Mouse (Mus musculus) right cerebral cortex, postnatal 4 days (tissue): Measurements from ENCODE around the gene Rcc1l.
A peak's percentile ranks its signal among the peaks of the same experiment; 100 is the strongest.

Experiments used
- DNase-seq: peaks from one replicate; pipeline ENCODE4 v3.0.0-alpha.2; 2022

Gene Rcc1l

GRCm38 (mm10) chr5:134169231-134169630 lies 7.3 kb downstream of the Rcc1l start:
- DNase-seq = no peak

- DNase-seq = no peak
Measured at GRCm38 (mm10) chr5:134168033-134168432, 8.5 kb downstream of the Rcc1l start.

DNA sequence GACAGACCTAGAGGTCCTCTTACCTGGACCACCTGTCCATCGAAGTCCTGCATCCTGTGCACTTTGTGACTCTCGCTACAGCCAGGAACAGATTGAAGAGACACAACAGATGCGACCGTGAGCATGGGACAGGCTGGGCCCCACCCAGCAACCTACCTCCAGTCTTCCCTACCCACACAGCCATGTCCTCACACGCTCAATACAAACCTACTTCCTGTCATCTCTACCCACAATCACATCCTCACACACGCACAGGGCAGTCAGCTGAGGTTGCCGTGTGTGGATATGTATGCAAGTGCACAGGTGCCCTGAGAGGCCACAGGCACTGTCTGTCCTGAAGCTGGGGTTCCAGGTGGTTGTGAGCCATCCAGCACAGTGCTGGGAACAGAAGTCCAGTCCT lies 9.9 kb downstream of the Rcc1l start:
- DNase-seq = no peak

DNA sequence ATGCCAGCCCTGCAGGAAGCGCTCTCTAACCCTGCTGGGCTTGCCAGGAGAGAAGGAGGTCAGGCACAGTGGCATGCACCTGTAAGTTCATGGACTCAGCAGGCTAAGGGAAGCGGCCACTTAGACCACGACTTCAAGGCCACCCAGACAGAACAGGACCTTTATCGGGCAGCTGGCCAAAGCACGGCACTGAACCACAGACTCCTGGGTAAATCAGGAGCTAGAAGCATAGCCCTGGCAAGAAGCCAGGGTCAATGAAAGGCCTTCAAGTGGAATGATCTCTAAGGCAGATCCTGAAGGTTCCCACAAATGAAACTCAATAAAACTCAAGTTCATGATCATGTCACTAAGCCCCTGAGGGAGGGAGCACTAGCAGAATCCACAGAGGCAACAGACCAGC lies 11.9 kb downstream of the Rcc1l start:
- DNase-seq = peak; percentile 35

- DNase-seq = no peak
Measured at GRCm38 (mm10) chr5:134155916-134156466, 20.6 kb downstream of the Rcc1l start.

- no peak for DNase-seq
Measured at GRCm38 (mm10) chr5:134151895-134152294, 24.7 kb downstream of the Rcc1l start.

DNA sequence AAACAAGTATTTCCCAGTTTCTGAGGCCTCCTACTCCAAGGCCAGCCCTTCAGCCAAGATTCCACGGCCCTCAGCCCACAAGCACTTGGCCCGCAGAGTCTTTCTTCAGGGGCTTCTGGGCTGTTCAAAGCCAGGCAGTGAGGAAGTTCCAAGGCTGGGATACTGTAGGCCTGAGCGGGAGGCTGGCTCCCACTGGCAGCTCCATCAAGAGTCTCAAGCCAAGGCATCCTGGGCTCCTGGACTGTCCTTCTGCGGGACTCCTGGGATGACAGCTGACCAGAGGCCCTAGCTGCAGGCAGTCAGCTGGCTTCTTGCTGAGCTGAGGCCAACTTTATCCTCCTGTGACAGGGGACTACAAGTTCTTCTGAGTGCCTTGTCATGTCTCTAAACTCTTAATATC lies 28.4 kb downstream of the Rcc1l start:
- no peak for DNase-seq

- no peak for DNase-seq
Measured at GRCm38 (mm10) chr5:134147194-134147753, 29.3 kb downstream of the Rcc1l start.

DNA sequence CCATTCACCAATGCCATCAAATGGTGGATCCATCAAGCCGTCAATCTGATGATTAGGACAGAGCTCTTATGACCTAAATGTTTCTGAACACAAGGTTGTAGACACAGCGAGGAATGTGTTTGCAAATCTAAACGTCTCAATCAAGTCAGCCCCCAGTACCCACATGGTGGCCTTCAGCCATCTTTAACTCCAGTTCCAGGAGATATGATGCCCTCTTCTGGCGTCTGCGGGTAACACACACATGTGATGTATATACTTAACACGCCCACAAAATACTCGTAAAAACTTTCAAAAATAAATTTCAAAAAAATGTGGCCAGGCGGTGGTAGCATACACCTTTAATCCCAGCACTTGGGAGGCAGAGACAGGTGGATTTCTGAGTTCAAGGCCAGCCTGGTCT lies 31.6 kb downstream of the Rcc1l start:
- no peak for DNase-seq

DNA sequence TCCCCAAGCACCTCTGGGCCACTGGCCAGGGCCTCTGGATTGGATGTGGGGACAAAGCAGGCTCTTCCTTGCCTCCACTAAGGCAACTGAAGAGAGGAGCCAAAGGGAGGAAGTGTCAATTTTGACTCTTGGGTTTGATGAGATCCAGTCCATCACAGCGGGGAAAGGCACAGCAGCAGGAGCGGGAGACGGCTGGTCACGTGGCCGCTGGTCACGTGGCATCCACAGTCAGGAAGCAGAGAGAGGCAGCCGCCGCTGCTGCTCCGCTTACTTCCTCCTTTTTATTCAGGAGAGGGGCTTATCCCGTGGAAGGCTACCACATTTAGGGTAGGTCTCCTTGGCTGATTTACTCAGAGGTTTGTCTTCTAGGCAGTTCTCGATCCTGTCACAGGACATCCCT lies 34.2 kb downstream of the Rcc1l start:
- DNase-seq = no peak

- no peak for DNase-seq
Measured at GRCm38 (mm10) chr5:134141236-134141635, 35.3 kb downstream of the Rcc1l start.

GRCm38 (mm10) chr5:134139429-134139828 lies 37.1 kb downstream of the Rcc1l start:
- DNase-seq = no peak

GRCm38 (mm10) chr5:134137933-134138332 lies 38.6 kb downstream of the Rcc1l start:
- DNase-seq = no peak

GRCm38 (mm10) chr5:134136022-134136421 lies 40.6 kb downstream of the Rcc1l start:
- no peak for DNase-seq

DNA sequence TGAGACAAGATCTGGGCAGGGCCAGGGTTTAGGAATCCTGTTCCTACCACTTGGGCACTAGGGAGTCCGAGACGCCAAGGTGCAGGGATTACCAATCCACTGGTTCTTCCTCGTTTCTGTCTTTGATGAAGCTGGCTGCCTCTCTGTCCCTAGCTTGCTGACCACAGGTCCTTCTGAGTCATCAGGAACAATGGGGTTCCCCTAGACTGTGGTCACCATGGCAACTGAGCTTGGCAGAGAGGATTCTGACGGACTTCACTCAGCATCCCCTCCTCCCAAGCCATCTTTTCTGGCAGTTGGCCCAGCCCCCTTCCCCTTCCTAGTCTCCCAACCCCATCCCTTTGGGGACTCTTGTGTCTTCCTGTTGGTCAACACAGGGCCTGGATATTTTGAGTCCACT lies 45.0 kb downstream of the Rcc1l start:
- peak; percentile 23 for DNase-seq

GRCm38 (mm10) chr5:134126232-134126631 lies 50.3 kb downstream of the Rcc1l start:
- no peak for DNase-seq

DNA sequence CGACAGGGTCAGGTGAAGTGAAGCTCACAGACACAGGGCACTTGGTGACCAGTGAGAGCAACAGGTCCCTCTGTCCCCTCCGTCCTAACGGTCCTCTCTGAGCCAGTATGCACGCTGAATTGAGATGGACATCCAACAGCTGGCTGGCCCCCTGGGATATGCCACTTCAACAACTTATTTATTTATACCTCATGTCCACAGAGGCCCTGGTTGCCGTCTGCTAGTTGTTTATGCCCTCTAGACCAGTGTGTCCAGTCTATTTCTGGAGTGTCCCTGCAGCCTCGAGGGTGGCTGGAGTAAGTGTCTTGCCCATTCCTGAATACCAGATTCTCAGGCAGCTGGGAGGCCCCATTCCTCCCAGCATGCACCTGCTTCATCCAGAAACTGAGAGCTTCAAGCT lies 52.7 kb downstream of the Rcc1l start:
- DNase-seq = no peak

DNA sequence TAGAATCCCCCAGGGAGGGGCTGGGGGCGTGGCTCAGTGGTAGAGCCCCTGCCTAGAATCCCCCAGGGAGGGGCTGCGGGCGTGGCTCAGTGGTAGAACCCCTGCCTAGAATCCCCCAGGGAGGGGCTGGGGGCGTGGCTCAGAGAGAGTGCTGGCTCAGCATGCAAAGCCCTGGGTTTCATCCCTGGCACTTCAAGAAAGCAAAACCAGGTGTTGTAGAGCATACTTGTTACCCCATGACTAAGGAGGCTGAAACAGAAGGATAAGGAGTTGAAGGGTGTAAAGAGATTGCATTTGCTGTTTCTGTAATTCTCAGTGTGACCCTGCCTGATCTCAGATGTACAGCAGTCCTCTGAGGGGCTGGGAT lies 54.7 kb downstream of the Rcc1l start:
- no peak for DNase-seq

GRCm38 (mm10) chr5:134121138-134121892 lies 55.3 kb downstream of the Rcc1l start:
- DNase-seq = no peak

- no peak for DNase-seq
Measured at GRCm38 (mm10) chr5:134120135-134120534, 56.4 kb downstream of the Rcc1l start.

- DNase-seq = no peak
Measured at GRCm38 (mm10) chr5:134119481-134120120, 57.0 kb downstream of the Rcc1l start.

DNA sequence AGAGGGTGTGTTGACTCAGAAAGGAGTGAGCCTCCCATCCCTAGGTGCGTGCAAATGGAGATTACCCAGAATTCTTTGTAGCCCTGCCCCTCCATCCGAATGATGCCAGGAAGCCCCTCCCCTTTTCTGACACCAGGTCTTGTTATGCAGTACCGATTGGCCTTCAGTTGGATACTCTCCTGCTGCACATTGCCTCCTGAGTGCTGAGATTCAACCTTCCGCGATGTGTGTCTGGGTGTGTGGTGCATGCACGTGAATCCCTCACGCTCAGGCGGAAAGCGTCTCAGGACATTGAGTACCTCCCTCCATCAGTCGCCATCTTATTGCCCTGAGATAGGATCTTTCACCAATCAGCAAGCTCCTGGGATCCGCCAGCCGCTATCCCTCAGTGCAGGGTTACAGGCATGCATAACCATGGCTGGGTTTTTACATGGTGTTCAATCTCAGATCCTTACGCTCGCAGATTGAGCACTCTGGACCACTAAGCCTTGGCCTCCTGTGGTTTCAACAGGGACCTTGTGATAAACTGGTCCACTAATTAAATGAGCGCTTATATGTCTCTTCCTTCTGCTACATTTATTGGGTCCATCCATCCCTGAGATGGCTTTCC lies 57.7 kb downstream of the Rcc1l start:
- DNase-seq = no peak

- DNase-seq = no peak
Measured at GRCm38 (mm10) chr5:134115639-134116259, 60.8 kb downstream of the Rcc1l start.
